Mouse (Mus musculus) myocyte (in vitro differentiated cells): ENCODE results near the gene Clec18a. TPM values are rescaled to one million over a fixed set of nuclear protein-coding genes. Genes with fewer than 3 reads are reported as not detected.

Source experiments
- H3K27me3 ChIP-seq: one replicate; pipeline ENCODE4 v1.6.1; 2011; ENCODE audit not compliant: control insufficient read depth, insufficient read depth, insufficient read length
- H3K36me3 ChIP-seq: one replicate; pipeline ENCODE4 v1.6.1; 2011; ENCODE audit not compliant: control insufficient read depth, insufficient read depth
- H3K4me2 ChIP-seq: one replicate; pipeline ENCODE4 v1.6.1; 2011; ENCODE audit warnings: low read depth, control low read depth
- H3K4me3 ChIP-seq: one replicate; pipeline ENCODE4 v1.5.1; 2011; ENCODE audit warnings: mild to moderate bottlenecking, control low read depth, moderate library complexity
- H3K79me2 ChIP-seq: one replicate; pipeline ENCODE4 v1.6.1; 2011; ENCODE audit not compliant: control insufficient read depth, insufficient read depth
- H3ac ChIP-seq: one replicate; pipeline ENCODE4 v1.6.1; 2011; ENCODE audit not compliant: control insufficient read depth, insufficient read length
- CEBPB ChIP-seq: IDR thresholded peaks from 2 replicates; pipeline ENCODE4 v1.6.1; 2011; ENCODE audit warnings: mild to moderate bottlenecking, moderate library complexity; ENCODE audit not compliant: poor library complexity, insufficient read depth, severe bottlenecking
- E2F4 ChIP-seq: IDR thresholded peaks from one replicate; pipeline ENCODE4 v1.6.1; 2011; ENCODE audit warnings: mild to moderate bottlenecking, control low read depth, moderate library complexity; ENCODE audit not compliant: insufficient read depth
- MAX ChIP-seq: IDR thresholded peaks from one replicate; pipeline ENCODE4 v1.6.1; 2011; ENCODE audit warnings: low read depth, mild to moderate bottlenecking, control low read depth
- MYOD1 ChIP-seq, 3 experiments: IDR thresholded peaks; one replicate each; pipeline ENCODE4 v1.6.1; 2011; ENCODE audit warnings: control low read depth in 2 of 3, low read depth in 2 of 3, mild to moderate bottlenecking in 2 of 3, moderate library complexity in 1 of 3; ENCODE audit not compliant: insufficient read length in 2 of 3, control insufficient read depth in 1 of 3
- MYOG ChIP-seq, 3 experiments: IDR thresholded peaks; one replicate each; pipeline ENCODE4 v1.6.1; 2011; ENCODE audit warnings: control low read depth in 2 of 3, low read depth in 2 of 3, mild to moderate bottlenecking in 2 of 3; ENCODE audit not compliant: insufficient read length in 2 of 3, control insufficient read depth in 1 of 3, insufficient read depth in 1 of 3
- POLR2A ChIP-seq: IDR thresholded peaks from one replicate; pipeline ENCODE4 v1.6.1; 2011; ENCODE audit warnings: low read depth, mild to moderate bottlenecking, control low read depth, moderate library complexity; ENCODE audit not compliant: insufficient read length
- POLR2AphosphoS2 ChIP-seq: IDR thresholded peaks from one replicate; pipeline ENCODE4 v1.6.1; 2011; ENCODE audit warnings: low read depth, control low read depth; ENCODE audit not compliant: insufficient read length
- REST ChIP-seq: IDR thresholded peaks from one replicate; pipeline ENCODE4 v1.6.1; 2011; ENCODE audit warnings: mild to moderate bottlenecking, control low read depth, moderate library complexity; ENCODE audit not compliant: insufficient read depth, insufficient read length
- SRF ChIP-seq: IDR thresholded peaks from one replicate; pipeline ENCODE4 v1.6.1; 2011; ENCODE audit warnings: low read depth; ENCODE audit not compliant: control insufficient read depth, insufficient read length
- TCF12 ChIP-seq: IDR thresholded peaks from one replicate; pipeline ENCODE4 v1.6.1; 2011; ENCODE audit warnings: mild to moderate bottlenecking, control low read depth; ENCODE audit not compliant: poor library complexity, insufficient read depth, severe bottlenecking
- TCF3 ChIP-seq: IDR thresholded peaks from one replicate; pipeline ENCODE4 v1.6.1; 2011; ENCODE audit warnings: low read depth, control low read depth; ENCODE audit not compliant: insufficient read length
- USF1 ChIP-seq: IDR thresholded peaks from one replicate; pipeline ENCODE4 v1.6.1; 2011; ENCODE audit warnings: low read depth, mild to moderate bottlenecking, control low read depth, moderate library complexity
- polyA plus RNA-seq: library from polyadenylated mRNA; unstranded; fragments of >200 nt; fragmentation: generic; extraction: Trizol; gene quantifications from one replicate; pipeline ENCODE4 v1.2.1, GENCODE M21; 2012; ENCODE audit warnings: missing spikeins

Clec18a gene
- polyA plus RNA-seq, 1 experiment, result 1.2 TPM

GRCm38 (mm10) chr8:111032916-111033315 lies 59.3 kb downstream of the Clec18a start, which contains the start of gene Aars:
Gene Aars (plus strand): TSS chr8:111033144.
- Histone ChIP-seq H3ac (peak within 1 kb of the TSS; percentile 49), H3K4me3 (peak within 1 kb of the TSS; percentile 81), H3K79me2 (peaks cover 35% of the 10 kb centered on the region), H3K27me3 (no peaks in the 10 kb centered on the region), H3K36me3 (peaks cover 30% of the 10 kb centered on the region), H3K4me2 (peak within 1 kb of the TSS; percentile 28)
- TF ChIP-seq TCF3 (no peak), E2F4 (no peak), MYOD1 (IDR thresholded peaks at IDR 0.05; ENCODE audit: control insufficient read depth in 1 of 3, insufficient read length in 2 of 3, low read depth in 2 of 3) (no peak), USF1 (no peak), POLR2AphosphoS2 (no peak), CEBPB (no peak), MAX (no peak), SRF (no peak), MYOG (IDR thresholded peaks at IDR 0.05; ENCODE audit: control insufficient read depth in 1 of 3, insufficient read depth in 1 of 3, insufficient read length in 2 of 3, low read depth in 2 of 3) (no peak), REST (no peak), TCF12 (no peak), POLR2A (no peak)

GRCm38 (mm10) chr8:111031572-111031971 lies 60.7 kb downstream of the Clec18a start, which contains the start of gene Ddx19b:
Gene Ddx19b (minus strand): TSS chr8:111031751.
- Histone ChIP-seq H3K4me3 (no peak within 1 kb of the TSS), H3K36me3 (peaks cover 17% of the 10 kb centered on the region), H3ac (no peak within 1 kb of the TSS), H3K27me3 (no peaks in the 10 kb centered on the region), H3K79me2 (peaks cover 27% of the 10 kb centered on the region), H3K4me2 (no peak within 1 kb of the TSS)
- TF ChIP-seq POLR2AphosphoS2, result no peak
- no peak for TF ChIP-seq MAX
- no peak for TF ChIP-seq MYOD1 (IDR thresholded peaks at IDR 0.05; ENCODE audit: control insufficient read depth in 1 of 3, insufficient read length in 2 of 3, low read depth in 2 of 3)
- TF ChIP-seq E2F4, result no peak
- TF ChIP-seq REST, result no peak
- no peak for TF ChIP-seq TCF3
- TF ChIP-seq MYOG (IDR thresholded peaks at IDR 0.05; ENCODE audit: control insufficient read depth in 1 of 3, insufficient read depth in 1 of 3, insufficient read length in 2 of 3, low read depth in 2 of 3), result no peak
- TF ChIP-seq USF1, result no peak
- no peak for TF ChIP-seq CEBPB
- TF ChIP-seq TCF12, result no peak
- no peak for TF ChIP-seq SRF
- no peak for TF ChIP-seq POLR2A

- Histone ChIP-seq H3K4me2 (peak overlapping the region; percentile 33), H3K36me3 (peaks cover 4% of the 10 kb centered on the region), H3K79me2 (peaks cover 12% of the 10 kb centered on the region), H3K4me3 (no peak overlapping the region), H3ac (no peak overlapping the region), H3K27me3 (no peaks in the 10 kb centered on the region)
- TF ChIP-seq POLR2A (no peak), USF1 (no peak), MAX (no peak), MYOG (IDR thresholded peaks at IDR 0.05; ENCODE audit: control insufficient read depth in 1 of 3, insufficient read depth in 1 of 3, insufficient read length in 2 of 3, low read depth in 2 of 3) (no peak), POLR2AphosphoS2 (no peak), TCF12 (no peak), TCF3 (no peak), MYOD1 (IDR thresholded peaks at IDR 0.05; ENCODE audit: control insufficient read depth in 1 of 3, insufficient read length in 2 of 3, low read depth in 2 of 3) (no peak), E2F4 (no peak), REST (no peak), SRF (no peak), CEBPB (no peak)
Measured at GRCm38 (mm10) chr8:111030045-111030444, 62.2 kb downstream of the Clec18a start.

GRCm38 (mm10) chr8:111029589-111029988 lies 62.6 kb downstream of the Clec18a start:
- no peak for TF ChIP-seq MAX
- TF ChIP-seq POLR2AphosphoS2, result no peak
- no peak for TF ChIP-seq CEBPB
- TF ChIP-seq USF1, result no peak
- no peak for TF ChIP-seq MYOD1 (IDR thresholded peaks at IDR 0.05; ENCODE audit: control insufficient read depth in 1 of 3, insufficient read length in 2 of 3, low read depth in 2 of 3)
- TF ChIP-seq REST, result no peak
- TF ChIP-seq TCF12, result no peak
- no peak for TF ChIP-seq SRF
- no peak for TF ChIP-seq POLR2A
- no peak for TF ChIP-seq TCF3
- TF ChIP-seq E2F4, result no peak
- no peak overlapping the region for H3K4me3 ChIP-seq
- no peak overlapping the region for H3ac ChIP-seq

More at GRCm38 (mm10) chr8:111029589-111029988, 62.6 kb downstream of the Clec18a start:
- no peaks in the 10 kb centered on the region for H3K36me3 ChIP-seq
- H3K79me2 ChIP-seq, result peaks cover 8% of the 10 kb centered on the region
- no peaks in the 10 kb centered on the region for H3K27me3 ChIP-seq
- peak overlapping the region; percentile 33 for H3K4me2 ChIP-seq
